Mouse (Mus musculus): ENCODE results near the gene Ufsp1.

GRCm38 (mm10) chr5:137343412-137343811 is 49.0 kb downstream of the Ufsp1 start:
- TF ChIP-seq POLR2A (IDR thresholded peaks at IDR 0.05; ENCODE audit: low read depth, low read length) (no peak), CTCF (IDR thresholded peaks at IDR 0.05; ENCODE audit: borderline replicate concordance, insufficient read depth, low read length) (no peak)

Measured in embryonic fibroblast, embryonic 13.5 days (primary cell).